Mouse (Mus musculus): ENCODE data around the gene Syngr4.

DNA sequence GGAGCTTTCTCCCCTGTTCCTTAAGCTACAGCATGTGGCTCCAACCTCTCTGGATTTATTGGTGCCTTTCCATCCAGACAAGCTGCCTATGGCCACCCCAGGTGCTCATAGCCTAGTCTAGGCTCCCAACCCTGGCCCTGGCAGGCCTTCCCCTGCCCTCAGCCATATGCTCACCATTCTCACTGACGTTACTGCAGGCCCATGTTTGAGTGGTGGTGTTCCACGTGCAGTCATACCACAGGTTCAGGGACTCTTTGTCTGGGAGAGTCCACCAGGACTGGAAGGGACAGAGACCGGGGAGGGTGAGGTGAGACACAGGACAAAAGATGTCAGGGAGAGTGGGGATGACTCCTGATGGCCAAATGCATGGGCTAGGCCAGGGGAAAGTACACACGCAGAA is 23.2 kb upstream of the Syngr4 start:
- TF ChIP-seq CTCF (IDR thresholded peaks at IDR 0.05; ENCODE audit: low read depth) = no peak
- no peak for TF ChIP-seq EP300 (IDR thresholded peaks at IDR 0.05; ENCODE audit: low read depth)

Measured in heart, postnatal 0 days (tissue).